Mouse (Mus musculus) testis, adult 2 months (tissue): ENCODE data around the gene Chrm3.

Experiments used
- CTCF ChIP-seq: fragments of 200-500 bp; IDR thresholded peaks from 2 replicates; pipeline ENCODE4 v1.5.1; 2012; ENCODE audit warnings: low read depth, mild to moderate bottlenecking, inconsistent platforms, low read length, moderate library complexity; ENCODE audit not compliant: control insufficient read depth, insufficient read depth, insufficient replicate concordance
- POLR2A ChIP-seq: fragments of 200-500 bp; IDR thresholded peaks from 2 replicates; pipeline ENCODE4 v1.6.1; 2012; ENCODE audit warnings: low read depth, mild to moderate bottlenecking, inconsistent platforms, low read length, moderate library complexity; ENCODE audit not compliant: control insufficient read depth

DNA sequence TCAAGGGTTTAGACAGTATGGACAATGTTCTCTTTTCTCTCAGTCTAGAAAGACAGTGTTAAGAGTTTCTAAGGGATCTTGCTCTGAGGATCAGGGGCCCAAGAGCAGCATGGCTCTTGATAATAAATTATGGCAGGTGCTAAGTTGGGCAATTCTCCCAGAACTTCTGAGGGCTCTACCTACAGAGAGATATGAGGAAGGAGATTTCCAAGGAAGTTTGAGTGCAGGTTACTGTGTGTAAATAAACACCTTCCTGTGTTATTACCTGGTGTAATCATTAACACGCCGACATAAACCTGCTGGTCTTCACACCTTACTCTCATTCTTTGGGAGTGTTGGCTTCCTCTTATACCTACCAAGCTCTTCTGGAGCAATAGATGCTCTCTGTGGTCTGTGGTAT, 33.7 kb upstream of the Chrm3 start:
- TF ChIP-seq POLR2A, result no peak
- no peak for TF ChIP-seq CTCF
